Mouse (Mus musculus) intestine, embryonic 15.5 days (tissue): ENCODE measurements around the gene Scd2. TPM values are rescaled to one million over a fixed set of nuclear protein-coding genes. Genes with fewer than 3 reads are reported as not detected.

Source experiments
- ATAC-seq: fragments of 200-750 bp; cut with Nextera tagmentation; 2 replicates; pipeline ENCODE4 v1.8.0; 2017; ENCODE audit warnings: moderate TSS enrichment, moderate library complexity
- H3K27ac ChIP-seq: fragments of 300-500 bp; sonication (generic); 2 replicates; pipeline ENCODE4 v1.5.1; 2015; ENCODE audit warnings: mild to moderate bottlenecking, inconsistent platforms
- H3K27me3 ChIP-seq: fragments of 300-500 bp; sonication (generic); replicated peaks from 2 replicates; pipeline ENCODE4 v1.6.1; 2015; ENCODE audit warnings: inconsistent platforms
- H3K36me3 ChIP-seq: fragments of 300-500 bp; sonication (generic); 2 replicates; pipeline ENCODE4 v1.6.1; 2015; ENCODE audit warnings: inconsistent platforms
- H3K4me1 ChIP-seq: fragments of 300-500 bp; sonication (generic); replicated peaks from 2 replicates; pipeline ENCODE4 v1.6.1; 2015; ENCODE audit warnings: inconsistent platforms
- H3K4me2 ChIP-seq: fragments of 300-500 bp; sonication (generic); replicated peaks from 2 replicates; pipeline ENCODE4 v1.6.1; 2015; ENCODE audit warnings: mild to moderate bottlenecking, inconsistent platforms
- H3K4me3 ChIP-seq: fragments of 300-500 bp; sonication (generic); replicated peaks from 2 replicates; pipeline ENCODE4 v1.5.1; 2015; ENCODE audit warnings: inconsistent platforms
- H3K9ac ChIP-seq: fragments of 300-500 bp; sonication (generic); 2 replicates; pipeline ENCODE4 v1.6.1; 2015; ENCODE audit warnings: inconsistent platforms
- H3K9me3 ChIP-seq: fragments of 300-500 bp; sonication (generic); 2 replicates; pipeline ENCODE4 v1.6.1; 2016; ENCODE audit warnings: inconsistent platforms
- WGBS: fragments of 180-500 bp; shearing (Covaris S2); methylation state at CpG from one replicate; pipeline ENCODE4 v1.1.7; 2015; 5-methylcytosine and 5-hydroxymethylcytosine counted together
- polyA plus RNA-seq: library from polyadenylated mRNA; unstranded; fragments of >200 nt; fragmentation: Nextera tagmentation; extraction: Ambion mirVana; gene quantifications from 2 replicates; pipeline ENCODE4 v1.2.1, GENCODE M21; 2015

Scd2 gene
- polyA plus RNA-seq, 1 experiment from 2014 or later, result 417 TPM

DNA sequence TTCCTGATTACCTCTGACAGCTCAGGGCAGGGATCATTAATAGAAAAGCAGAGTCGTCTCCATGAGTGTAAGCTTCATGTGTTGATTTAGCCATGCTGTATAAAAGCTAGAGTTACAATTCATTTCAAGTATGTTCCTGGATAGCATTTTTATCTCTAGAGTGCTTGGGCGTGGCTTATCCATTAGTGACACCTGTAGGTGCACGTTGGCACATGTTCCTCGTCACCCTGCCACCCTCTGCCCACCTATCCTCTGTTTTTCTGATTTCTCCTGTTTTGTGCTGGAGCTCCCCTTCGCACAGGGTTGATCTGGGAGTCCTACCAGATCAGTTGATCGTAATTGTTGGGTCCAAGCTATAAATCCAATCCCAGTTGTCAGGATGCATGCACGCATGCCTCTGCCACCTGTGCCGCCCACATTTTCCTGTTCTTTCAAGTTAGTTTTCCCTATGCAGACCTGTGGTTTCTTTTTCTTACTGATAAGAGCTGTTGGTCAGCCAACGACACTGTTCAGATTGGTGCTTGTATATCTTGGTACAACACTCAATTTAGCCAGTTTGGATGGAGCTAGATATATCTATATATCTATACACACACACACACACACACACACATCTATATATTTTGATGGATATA, 8.3 kb downstream of the Scd2 start:
- Histone ChIP-seq H3K9me3 (no peaks in the 10 kb centered on the region), H3K9ac (no peak overlapping the region), H3K36me3 (peaks cover 50% of the 10 kb centered on the region), H3K4me3 (no peak overlapping the region), H3K4me2 (peak overlapping the region; percentile 87; the same call in 1 of the 2 replicates), H3K4me1 (peaks cover 46% of the 10 kb centered on the region), H3K27ac (no peak overlapping the region), H3K27me3 (no peaks in the 10 kb centered on the region)
- 60% methylated on average over 9 of the region's 9 CpGs for WGBS
- ATAC-seq, result 0 out of 2 replicates have a peak, but pooled peaks have one; percentile 8

- Histone ChIP-seq H3K9me3 (no peaks in the 10 kb centered on the region), H3K4me1 (peaks cover 35% of the 10 kb centered on the region)
- 76% methylated on average over 11 of the region's 11 CpGs for WGBS
These were observed 9.4 kb downstream of the Scd2 start for GRCm38 (mm10) chr19:44302901-44303300.

GRCm38 (mm10) chr19:44303502-44303901, 10.0 kb downstream of the Scd2 start:
- 58% methylated on average over 8 of the region's 8 CpGs for WGBS
- Histone ChIP-seq H3K4me1 (peaks cover 29% of the 10 kb centered on the region), H3K4me2 (no peak overlapping the region), H3K9me3 (no peaks in the 10 kb centered on the region), H3K27me3 (no peaks in the 10 kb centered on the region), H3K4me3 (no peak overlapping the region), H3K36me3 (peaks cover 50% of the 10 kb centered on the region), H3K9ac (no peak overlapping the region), H3K27ac (no peak overlapping the region)
- no peak for ATAC-seq

More at GRCm38 (mm10) chr19:44302901-44303300, 9.4 kb downstream of the Scd2 start:
- no peak for ATAC-seq
- Histone ChIP-seq H3K36me3 (peaks cover 50% of the 10 kb centered on the region), H3K27me3 (no peaks in the 10 kb centered on the region), H3K4me3 (no peak overlapping the region), H3K27ac (0 out of 2 replicates have a peak overlapping the region, but pooled peaks have one; percentile 38), H3K4me2 (peak overlapping the region; percentile 17; the same call in 1 of the 2 replicates), H3K9ac (no peak overlapping the region)

DNA sequence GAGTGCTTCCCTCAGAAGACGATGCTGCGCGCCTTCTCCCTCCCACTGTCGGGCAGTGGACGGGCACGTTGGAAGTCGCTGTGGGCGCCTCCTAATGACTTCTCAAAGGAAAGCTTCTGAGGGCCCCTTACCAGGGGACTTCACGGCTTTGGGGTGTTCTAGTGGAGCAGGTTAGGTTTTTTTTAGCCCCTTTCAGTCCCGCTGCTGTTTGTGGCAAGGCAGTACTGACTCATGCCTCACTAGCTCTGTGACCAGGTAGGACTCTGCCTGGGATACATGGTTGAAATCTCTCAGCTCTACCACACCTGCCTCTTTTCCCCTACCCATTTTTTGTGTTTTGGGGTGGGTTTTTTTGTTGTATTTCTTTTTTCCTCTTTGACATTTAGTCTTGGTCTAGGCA, 10.9 kb downstream of the Scd2 start:
- Histone ChIP-seq H3K4me1 (peaks cover 23% of the 10 kb centered on the region), H3K36me3 (peaks cover 48% of the 10 kb centered on the region), H3K4me3 (no peak overlapping the region), H3K27ac (no peak overlapping the region), H3K27me3 (no peaks in the 10 kb centered on the region), H3K9me3 (no peaks in the 10 kb centered on the region), H3K4me2 (no peak overlapping the region), H3K9ac (no peak overlapping the region)
- 80% methylated on average over 10 of the region's 10 CpGs for WGBS
- ATAC-seq, result no peak

GRCm38 (mm10) chr19:44304851-44305510, 11.5 kb downstream of the Scd2 start:
- ATAC-seq, result no peak
- Histone ChIP-seq H3K27me3 (no peaks in the 10 kb centered on the region), H3K4me2 (no peak overlapping the region), H3K27ac (no peak overlapping the region), H3K4me1 (peaks cover 22% of the 10 kb centered on the region), H3K9ac (no peak overlapping the region), H3K9me3 (no peaks in the 10 kb centered on the region), H3K36me3 (peaks cover 46% of the 10 kb centered on the region), H3K4me3 (no peak overlapping the region)
- 89% methylated on average over 16 of the region's 16 CpGs for WGBS

DNA sequence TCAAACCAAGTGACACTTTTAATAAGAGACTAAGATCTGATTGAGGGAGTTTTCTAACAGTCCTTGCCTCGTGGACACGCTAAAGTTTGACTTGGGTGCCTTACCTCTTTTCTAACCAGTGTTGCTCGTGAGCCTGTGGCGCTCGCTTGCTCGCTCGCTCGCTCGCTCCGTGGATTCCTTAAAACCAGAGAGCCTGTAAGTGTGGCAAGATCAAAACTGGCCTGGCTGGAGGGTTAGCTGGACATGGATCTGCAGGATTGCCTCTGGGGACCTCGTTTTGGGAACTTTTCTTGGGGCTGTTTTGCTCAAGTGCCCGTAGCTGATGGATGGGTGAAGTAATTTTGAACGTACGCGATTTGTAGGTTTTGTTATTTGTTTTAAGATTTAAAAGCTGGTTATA, 12.2 kb downstream of the Scd2 start:
- Histone ChIP-seq H3K4me1 (peaks cover 16% of the 10 kb centered on the region), H3K4me2 (no peak overlapping the region), H3K27ac (no peak overlapping the region), H3K36me3 (peaks cover 41% of the 10 kb centered on the region), H3K4me3 (no peak overlapping the region), H3K9ac (no peak overlapping the region), H3K9me3 (no peaks in the 10 kb centered on the region), H3K27me3 (no peaks in the 10 kb centered on the region)
- ATAC-seq, result no peak
- 89% methylated on average over 15 of the region's 15 CpGs for WGBS

DNA sequence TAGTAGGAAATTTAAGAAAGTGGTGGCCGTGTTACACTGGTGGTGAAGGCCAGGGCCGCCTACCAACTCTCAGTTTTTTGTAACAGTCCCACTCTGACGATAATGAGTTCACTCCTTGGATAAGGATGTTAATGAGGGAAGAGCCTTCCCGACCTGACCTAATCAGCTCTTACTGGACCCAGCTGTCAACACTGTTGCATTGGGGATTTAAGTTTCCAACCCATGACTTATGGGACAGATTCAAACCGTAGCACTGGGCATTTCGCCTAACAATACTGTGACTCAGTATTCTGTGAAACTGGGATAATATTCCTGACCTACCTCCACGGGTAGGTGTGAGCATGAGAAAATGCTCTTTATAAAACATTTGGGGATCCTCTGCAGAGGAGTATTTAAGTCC, 12.7 kb downstream of the Scd2 start:
- H3K27me3 ChIP-seq, result no peaks in the 10 kb centered on the region
- 78% methylated on average over 7 of the region's 7 CpGs for WGBS
- H3K4me2 ChIP-seq, result no peak overlapping the region
- no peak overlapping the region for H3K4me3 ChIP-seq
- H3K4me1 ChIP-seq, result peaks cover 14% of the 10 kb centered on the region
- no peak overlapping the region for H3K27ac ChIP-seq
- no peak for ATAC-seq
- peaks cover 41% of the 10 kb centered on the region for H3K36me3 ChIP-seq
- no peak overlapping the region for H3K9ac ChIP-seq
- H3K9me3 ChIP-seq, result no peaks in the 10 kb centered on the region

DNA sequence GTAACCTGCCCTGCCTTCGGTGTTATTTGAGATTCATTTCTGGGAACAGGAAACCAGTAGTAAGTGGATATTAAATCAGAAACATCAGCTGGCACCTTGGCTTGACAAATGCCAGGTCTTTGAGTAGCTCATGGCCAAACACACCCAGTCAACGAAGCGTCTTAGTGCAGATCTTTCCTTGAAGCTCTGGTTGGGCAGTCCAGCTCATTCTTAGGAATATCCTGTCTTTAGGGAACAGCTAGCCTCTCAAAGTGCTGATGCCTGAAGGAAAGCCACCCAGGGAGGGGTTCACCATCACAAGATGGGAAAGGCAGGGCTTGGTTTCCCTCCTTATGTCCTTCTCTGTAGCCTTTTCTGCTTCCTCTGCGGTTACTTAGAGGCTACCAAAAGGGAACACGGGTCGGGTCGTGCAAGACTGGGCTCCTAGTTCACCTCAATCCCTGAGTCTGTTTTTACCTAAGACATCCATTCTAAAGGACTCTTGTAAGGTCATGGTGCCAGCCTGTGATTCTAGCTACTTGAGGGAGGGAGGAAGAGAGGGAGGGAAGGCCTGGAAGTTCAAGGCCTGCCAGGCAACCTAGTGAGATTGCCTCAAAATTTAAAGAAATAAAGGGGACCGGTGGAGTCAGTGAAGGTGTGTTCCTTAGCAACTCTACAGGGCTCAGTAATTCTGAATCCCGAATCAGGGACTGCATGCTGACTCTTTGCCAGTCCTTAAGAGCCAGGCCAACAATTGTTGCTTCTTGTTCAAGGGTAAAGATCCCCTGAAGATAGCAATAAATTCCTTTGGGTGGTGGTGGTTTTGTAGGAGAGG, 13.8 kb downstream of the Scd2 start:
- 0 out of 2 replicates have a peak, but pooled peaks have one; percentile 25 for ATAC-seq
- H3K4me2 ChIP-seq, result no peak overlapping the region
- H3K27me3 ChIP-seq, result no peaks in the 10 kb centered on the region
- WGBS, result 80% methylated on average over 9 of the region's 9 CpGs
- H3K9me3 ChIP-seq, result no peaks in the 10 kb centered on the region
- H3K36me3 ChIP-seq, result peaks cover 36% of the 10 kb centered on the region
- H3K4me3 ChIP-seq, result no peak overlapping the region
- peaks cover 19% of the 10 kb centered on the region; the same call in 1 of the 2 replicates for H3K4me1 ChIP-seq
- H3K27ac ChIP-seq, result no peak overlapping the region; the same call in 1 of the 2 replicates
- no peak overlapping the region for H3K9ac ChIP-seq

DNA sequence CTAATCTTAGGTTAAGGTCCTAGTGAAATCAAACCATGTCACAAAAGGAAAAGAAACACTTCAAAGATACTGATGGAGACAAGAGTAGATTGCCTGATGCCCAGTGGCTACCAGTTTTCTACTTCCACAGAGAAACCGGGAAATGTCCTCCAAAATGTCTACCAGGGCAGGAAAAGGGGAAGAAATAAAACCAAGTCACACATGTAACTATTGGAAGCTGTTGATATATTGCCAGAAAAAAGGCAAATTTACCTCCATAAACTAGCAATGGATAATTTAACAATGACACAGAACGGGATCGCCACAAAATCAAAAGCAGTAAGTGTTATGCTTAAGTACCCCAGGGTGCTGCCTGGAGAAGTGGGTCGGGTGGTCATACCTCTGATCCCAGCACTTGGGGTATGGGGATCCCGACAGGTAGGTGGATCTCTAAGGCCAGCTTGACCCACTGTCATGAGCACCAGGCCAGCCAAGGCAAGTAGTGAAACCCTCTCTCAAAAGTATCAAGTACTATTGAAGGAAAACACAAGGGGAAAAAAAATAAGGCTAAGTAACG, 14.5 kb downstream of the Scd2 start:
- Histone ChIP-seq H3K4me3 (no peak overlapping the region), H3K4me2 (no peak overlapping the region), H3K4me1 (peaks cover 12% of the 10 kb centered on the region; the same call in 1 of the 2 replicates), H3K9me3 (no peaks in the 10 kb centered on the region), H3K27ac (no peak overlapping the region), H3K9ac (no peak overlapping the region), H3K36me3 (peaks cover 34% of the 10 kb centered on the region), H3K27me3 (no peaks in the 10 kb centered on the region)
- no peak for ATAC-seq
- WGBS, result 72% methylated on average over 6 of the region's 6 CpGs

- Histone ChIP-seq H3K4me1 (peaks cover 12% of the 10 kb centered on the region; the same call in 1 of the 2 replicates), H3K4me3 (no peak overlapping the region), H3K36me3 (peaks cover 27% of the 10 kb centered on the region), H3K27me3 (no peaks in the 10 kb centered on the region), H3K9me3 (no peaks in the 10 kb centered on the region), H3K27ac (no peak overlapping the region), H3K4me2 (no peak overlapping the region), H3K9ac (no peak overlapping the region)
- no peak for ATAC-seq
- whole genome bisulfite sequencing, result 78% methylated on average over 8 of the region's 8 CpGs
These were observed 15.3 kb downstream of the Scd2 start for GRCm38 (mm10) chr19:44308611-44309246.

- Histone ChIP-seq H3K4me2 (no peak overlapping the region), H3K9me3 (no peaks in the 10 kb centered on the region), H3K27me3 (no peaks in the 10 kb centered on the region), H3K4me1 (peaks cover 17% of the 10 kb centered on the region), H3K27ac (no peak overlapping the region), H3K4me3 (no peak overlapping the region), H3K36me3 (peaks cover 24% of the 10 kb centered on the region), H3K9ac (no peak overlapping the region)
- WGBS, result 81% methylated on average over 12 of the region's 12 CpGs
- ATAC-seq, result no peak
These were observed 16.1 kb downstream of the Scd2 start for GRCm38 (mm10) chr19:44309351-44310154.
